Mouse (Mus musculus) kidney, adult 11 months (tissue): ENCODE results near the gene Ush2a.

Experiments used
- DNase-seq: peaks from one replicate; pipeline ENCODE4 v3.0.0; 2022

The Ush2a gene

DNA sequence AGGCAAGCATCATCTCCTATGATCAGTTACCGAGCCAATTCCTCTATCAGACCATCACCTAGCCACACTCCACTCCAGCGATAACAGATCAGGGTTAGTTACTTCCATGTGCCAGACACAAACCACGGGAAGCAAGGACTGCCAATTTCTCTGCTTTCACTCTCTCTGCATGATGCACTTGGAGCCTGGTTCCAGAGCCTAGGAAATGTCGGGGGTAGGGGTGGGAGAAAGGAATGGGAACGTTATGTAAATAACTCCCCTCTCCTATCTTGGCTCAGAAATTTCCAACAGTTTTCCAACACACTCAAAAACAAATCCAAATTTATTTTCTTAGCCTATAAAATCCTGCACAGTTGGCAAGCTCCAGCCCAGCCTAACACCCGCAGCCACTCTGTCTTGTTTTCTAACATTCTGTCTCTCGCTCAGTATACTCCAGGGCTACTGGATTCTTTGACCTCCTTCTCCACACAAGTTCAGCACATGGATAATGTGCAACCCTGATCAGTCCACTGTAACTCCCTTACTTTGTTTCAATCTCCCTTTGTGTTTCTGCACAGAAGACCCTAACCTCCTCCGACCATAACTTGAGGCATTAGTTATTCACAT, 515.8 kb downstream of the Ush2a start:
- DNase-seq: no peak

DNA sequence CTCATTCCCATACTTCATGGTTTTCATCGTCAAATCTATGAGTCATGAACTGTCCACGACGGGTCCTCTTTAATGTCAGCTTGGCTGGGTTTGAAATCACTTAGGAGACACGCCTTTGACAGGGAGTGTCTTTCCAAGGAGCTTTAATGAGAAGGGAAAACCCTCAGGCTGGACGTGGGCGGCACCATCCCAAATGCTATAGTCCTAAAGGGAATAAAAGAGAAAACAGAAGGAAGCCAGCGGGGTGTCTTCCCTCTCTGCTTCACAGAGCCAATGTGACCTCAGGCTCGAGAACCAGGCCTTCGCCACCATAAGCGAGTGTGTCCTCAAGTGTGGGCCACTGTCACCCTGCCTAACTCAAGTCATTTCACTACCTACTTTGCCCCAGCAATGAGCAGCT, 523.2 kb downstream of the Ush2a start:
- DNase-seq: no peak

DNA sequence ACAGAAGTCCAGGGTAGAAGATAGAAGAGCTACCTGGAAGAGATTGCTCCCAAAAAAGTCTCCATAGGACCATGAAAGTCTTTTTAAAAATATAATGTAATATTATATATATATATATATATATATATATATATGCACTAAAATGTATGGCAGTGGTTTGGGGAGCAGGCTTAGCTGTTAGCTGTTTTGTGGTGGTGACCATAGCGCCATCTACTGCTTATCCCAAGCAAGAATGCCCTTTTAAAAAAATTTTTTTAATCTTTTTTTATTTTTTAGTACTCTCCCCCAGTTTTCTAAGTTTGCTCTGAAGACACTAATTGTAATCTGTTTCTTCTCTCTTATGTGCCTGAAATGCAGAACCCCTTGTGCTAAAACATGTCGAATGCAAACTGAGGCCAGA, 543.2 kb downstream of the Ush2a start:
- no peak for DNase-seq

DNA sequence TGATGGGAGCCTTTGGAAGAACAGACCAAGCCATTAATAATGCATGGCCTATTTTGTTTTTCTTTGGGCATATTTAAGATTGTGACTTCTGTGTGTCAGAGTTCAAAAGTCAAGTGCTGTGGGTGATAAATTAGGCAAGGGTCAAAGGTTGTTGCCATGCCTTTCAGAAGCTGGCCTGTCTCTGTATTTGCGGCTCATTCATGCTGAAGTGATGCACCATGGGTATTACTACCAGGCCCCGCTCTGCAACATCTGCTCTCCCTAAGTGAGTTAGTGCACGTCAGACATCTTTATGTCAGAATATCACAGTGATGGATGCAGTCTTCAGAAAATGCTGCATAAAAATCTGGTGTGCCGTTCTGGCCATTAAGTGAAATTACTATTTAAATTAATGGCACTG, 544.0 kb downstream of the Ush2a start:
- no peak for DNase-seq

DNA sequence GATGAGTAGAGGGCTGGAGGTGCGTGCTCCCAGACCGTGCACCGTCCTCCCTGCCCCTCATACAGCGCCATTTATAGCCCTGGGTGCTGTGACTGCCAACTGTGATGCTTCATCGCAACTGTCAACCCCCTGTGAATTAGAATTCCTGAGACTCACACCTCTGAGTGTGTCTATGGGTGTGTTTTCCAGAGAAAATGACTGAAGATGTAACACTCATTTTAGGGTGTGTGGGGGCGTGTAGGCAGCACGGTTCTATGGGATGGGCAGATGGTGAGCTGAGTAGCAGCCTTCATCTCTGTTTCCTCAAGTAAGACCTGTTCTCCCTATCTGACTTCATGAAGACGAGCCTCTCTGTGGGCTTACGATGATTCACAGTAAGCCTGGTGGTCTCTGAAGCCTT, 548.8 kb downstream of the Ush2a start:
- DNase-seq: no peak

DNA sequence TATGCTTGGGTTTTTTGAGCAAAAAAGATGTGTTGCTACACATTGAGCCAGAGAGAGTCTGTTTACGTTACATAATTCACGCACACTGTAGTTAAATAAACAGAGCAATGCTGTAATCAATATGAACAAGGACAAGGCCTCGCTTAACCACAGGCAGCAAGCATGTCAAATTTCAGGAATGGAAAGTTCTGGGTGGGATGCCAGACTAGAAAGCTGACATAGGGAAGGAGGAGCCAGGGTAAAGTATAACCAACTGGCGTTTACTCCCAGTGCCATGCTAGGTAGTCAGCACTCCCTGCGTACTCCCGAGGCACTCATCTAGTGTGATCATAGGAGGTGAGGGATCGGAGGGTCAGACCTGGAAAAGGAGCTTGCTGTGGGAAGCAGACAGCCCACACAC, 553.2 kb downstream of the Ush2a start:
- DNase-seq: no peak

DNA sequence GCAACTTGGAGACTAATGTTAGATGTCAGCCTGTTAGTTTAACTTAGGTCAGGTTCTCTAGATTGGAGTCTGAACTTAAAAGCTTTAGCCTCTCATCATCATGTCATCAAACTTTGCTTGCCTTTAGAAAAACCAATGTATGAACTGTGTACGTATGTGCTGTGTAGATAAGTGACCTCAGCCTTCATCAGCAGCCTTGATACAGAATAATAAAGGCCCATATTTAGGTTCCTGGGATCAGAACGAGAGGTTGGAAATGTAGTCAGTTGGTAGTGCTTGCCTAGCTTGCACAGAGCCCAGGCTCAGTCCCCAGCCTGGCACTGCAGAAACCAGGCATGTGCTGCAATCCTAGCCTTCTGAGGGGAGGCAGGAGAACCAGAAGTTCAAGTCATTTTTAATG, 562.4 kb downstream of the Ush2a start:
- DNase-seq: no peak

DNA sequence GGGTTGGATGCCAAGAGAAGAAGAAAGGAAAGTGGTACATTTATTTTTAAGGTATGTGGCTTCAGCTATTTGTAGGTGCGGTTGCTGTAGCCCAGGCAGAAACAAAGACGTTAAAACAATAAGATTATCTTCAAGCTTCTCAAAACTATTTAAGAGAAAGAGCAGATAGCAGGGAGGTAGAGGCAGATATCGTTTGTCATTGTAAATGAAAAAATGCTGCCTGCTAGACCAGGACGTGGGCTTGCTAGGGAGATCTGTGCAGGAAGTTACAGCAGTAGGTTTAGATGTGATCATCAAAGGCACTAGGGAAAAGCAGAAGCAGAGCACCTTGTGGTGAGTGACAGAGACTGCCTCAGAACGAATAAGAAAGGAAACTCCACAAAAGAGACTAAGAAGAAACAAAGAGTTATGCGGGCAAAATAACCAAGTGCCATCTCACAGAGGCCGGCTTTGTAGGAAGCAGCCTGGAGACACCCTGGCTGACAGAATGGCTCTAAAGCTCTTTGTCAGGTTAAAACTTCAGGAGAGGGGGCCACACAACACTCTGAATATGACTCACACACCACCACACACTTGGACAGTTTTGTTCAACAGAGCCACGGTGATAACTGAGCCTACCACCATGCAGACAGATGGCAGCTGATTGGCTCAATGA, 563.2 kb downstream of the Ush2a start:
- no peak for DNase-seq

DNA sequence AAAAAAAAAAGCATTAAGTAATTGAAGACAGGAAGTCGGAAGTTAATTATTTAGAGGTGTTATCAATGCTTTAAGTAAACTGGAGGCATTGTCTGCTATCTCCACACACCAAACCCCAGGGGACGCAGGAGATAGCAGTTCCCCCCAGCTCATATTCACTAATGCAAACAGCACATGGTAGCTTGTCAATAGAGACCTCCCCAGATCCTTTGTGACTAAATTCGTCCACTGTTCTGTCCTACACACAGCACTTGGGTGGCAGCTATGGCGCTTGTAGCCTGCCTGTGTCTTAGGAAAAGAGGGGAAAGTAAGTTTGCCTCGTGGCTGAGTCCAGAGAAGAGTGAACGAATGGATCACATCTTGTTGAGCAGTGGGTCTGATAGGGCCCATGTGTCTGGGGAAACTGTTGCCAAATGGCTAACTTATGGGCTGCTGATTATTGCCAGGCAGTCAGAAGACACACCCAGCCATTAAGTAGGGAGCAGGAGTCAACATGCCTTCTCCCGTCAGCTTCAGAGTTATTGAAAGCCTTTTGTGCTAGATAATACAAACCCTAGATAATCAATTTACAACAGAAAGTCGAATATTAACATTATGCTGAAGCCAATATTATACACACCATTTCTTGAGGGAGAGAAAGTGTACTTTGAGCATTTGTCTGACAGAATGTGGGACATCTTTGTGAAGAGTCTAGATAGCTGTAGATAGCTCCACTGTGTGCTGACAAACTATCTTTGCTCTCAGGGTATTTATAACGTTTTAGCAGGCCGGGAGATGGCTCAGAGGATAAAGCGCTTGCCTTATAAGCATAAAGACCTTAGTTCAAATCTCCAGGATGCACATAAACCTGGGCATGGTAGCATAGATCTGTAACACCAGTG, 568.9 kb downstream of the Ush2a start:
- no peak for DNase-seq

DNA sequence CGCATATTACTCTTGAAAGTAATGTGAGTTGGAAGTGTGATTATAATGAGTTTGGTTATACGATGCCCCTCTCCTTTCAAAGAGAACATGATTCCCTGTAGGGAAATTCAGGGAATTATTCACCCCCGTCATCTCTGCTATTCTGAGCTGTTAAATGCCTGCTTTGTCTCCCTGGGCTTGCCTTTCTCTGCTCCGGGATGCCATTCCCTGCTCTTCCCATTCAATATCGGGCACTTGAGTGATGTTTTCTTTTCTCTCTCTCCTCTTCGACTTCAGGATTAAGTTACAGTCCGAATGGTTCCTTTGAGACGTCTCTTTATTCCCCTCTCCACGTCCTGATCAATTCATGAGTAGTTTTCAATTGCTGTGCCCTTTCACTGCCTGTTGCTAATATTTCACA, 572.1 kb downstream of the Ush2a start:
- no peak for DNase-seq

DNA sequence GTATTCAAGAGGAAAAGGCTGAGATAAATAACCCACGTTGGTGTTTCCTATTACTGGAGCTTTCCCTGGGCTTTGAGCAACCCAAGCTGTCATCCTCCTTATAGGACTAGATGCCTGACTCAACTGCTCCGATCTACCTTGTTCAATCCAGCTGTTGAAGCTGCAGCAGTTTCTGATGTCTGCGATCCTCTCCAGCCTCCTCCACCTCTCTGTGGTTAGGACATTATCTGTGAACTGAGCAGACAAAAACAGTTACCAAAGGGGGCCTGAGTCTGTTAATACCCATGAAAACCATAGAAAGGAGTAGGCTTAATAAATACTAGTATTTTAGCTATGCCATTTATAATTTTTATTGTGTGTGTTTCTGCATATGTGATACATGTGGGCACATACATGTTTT, 572.9 kb downstream of the Ush2a start:
- DNase-seq: no peak

DNA sequence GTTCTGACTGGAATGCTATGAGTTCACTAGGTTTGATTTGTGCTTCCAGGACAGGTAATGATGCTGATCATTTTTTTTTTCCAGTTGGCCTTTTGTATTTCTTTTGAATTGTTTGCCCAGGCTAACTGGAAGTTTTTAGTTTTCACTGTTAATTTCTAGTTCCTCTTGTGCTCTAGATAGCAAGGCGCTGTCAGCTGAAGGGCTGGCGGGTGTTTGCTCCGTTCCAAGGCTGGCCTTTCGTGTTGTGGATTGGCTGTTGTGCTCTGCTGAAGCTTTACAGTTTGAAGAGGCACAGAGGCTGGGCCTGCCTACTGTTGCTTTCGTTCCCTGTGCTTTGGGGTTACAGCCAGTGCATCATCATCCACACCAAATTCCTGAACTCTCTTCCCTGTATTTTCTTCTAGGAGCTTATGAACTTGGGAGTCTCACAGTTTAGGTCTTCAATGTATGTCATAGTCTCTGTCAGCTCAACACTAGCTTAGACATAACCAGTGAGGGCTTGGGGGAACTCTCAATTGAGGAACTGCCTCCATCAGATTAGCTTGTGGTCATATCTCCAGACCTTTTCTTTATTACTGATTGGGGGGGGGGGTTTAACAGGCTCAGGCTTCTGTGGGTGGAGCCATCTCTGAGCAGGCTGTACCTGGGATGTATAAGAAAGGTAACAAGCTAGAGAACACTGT, 575.9 kb downstream of the Ush2a start:
- DNase-seq: no peak

DNA sequence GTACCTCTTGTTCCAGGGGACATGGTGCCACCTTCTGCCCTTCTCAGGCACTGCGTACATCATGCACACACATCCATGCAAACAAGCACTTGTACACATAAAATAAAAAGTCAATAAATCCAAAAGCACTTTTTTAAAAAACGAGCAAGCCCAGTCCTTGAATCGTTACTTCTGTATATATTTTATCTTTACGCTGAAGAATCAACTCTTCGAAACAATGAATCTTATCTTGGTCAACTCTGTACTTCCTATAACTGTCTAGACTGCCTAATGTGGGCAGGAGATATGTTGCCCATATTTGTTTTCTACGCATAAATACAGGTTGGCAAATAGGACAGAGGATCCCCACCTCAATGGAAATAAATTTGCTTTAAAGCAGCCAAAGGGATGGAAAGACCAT, 585.4 kb downstream of the Ush2a start:
- no peak for DNase-seq

DNA sequence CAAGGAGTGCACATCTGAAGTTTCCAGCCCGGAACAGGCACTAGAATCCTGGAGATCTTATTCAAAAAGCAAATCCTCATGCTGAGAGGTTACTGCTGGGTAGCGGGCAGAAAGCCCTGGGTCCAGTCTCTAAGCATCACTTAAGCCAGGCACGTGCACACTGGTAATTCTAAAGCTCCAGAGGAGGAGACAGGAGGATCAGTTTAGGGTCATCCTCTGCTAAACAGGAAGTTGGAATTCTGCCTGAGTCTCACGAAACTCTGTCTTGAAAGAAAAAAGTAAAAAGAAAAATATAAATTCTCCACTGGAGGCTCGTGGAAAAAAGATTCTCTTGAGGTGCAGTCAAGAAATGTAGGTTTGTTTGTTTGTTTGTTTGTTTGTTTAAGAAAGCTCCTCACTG, 591.0 kb downstream of the Ush2a start:
- no peak for DNase-seq

DNA sequence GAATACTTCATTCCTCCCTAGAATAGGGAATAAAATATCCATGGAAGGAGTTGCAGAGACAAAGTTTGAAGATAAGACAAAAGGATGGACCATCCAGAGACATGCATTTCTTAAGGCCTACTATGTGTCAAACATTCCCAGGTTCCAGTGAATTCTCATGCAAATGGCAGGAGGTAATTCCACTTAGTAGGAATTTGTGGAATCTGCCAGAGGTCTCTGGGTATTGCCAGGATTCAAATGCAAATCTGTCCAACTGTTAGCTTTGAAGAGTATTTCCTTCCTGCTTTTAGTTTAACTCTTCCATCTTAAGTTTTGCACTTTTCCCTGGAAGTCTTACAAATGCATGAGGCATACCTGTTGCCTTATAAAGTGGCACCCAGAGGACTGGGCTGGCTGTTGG, 592.4 kb downstream of the Ush2a start:
- no peak for DNase-seq

DNA sequence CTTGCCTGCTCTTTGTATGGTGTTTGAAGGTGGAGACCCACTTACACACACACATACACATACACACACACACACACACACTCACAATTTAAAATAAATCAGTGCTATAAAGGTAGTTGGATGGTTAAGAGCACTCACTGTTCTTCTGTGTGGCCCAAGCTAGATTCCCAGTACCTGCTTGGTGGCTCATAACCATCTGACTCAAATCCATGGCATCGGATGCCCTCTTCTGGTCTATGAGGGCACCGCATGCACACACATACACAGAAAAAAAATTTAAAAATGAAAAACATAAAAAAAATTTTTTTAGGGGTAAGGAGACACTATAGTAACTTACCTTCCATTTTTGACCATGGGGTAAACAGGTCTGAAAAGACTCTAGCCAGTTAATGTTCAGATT, 593.2 kb downstream of the Ush2a start:
- DNase-seq: no peak

DNA sequence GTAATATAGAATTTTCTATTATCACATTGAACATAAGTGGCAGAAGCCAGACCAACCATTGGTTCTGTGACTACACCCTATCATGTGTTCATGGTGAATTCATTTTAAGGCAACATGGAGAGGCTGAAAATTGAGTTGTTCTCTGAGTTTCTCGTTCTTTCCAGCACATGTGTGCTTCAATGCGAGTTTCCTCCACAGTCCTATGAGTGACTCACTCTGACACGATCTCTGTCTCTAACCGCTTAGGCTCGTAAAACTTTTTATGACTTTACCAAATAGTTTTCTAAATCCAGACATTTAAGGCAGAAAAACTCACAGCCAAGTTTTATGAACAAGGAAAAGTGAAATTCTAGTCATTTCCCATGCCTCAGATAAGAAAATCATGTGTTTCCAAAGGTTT, 597.9 kb downstream of the Ush2a start:
- no peak for DNase-seq

DNA sequence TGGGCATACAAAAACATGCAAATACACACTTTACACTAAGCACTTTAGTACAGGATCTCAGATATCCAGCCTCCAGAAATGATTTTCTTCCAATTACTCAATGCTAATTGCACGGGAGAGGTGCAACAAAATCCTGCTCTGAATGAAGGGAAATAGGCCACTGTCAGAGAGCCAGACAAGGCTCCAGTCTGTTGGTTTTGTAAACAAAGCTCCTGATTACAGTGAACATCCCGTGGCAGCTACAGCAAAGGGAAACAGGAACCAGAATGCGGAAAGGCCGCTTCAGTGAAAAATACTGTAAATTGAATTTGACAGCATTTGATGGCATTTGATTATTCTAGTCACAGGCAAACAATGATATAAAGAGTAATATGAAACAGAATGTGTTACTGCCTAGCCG, 604.1 kb downstream of the Ush2a start:
- DNase-seq: no peak

DNA sequence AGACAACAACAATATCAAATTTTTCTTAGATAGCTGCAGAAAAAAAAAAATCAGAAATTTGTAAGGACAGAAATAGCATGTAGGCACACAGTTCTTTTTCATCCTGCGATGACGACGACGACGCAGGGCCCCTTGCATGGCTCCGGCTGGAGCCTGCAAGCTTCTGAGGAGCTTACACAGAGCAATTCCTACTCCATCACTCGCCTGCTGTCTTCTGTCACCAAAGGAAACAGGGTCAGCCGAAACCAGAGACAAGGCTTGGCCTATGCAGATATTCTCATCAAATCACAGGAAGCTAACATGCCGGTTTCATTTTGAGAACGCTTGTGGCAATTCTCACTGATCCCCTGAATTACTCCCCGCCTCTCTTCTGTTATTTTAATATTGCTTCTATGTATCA, 604.7 kb downstream of the Ush2a start:
- no peak for DNase-seq

DNA sequence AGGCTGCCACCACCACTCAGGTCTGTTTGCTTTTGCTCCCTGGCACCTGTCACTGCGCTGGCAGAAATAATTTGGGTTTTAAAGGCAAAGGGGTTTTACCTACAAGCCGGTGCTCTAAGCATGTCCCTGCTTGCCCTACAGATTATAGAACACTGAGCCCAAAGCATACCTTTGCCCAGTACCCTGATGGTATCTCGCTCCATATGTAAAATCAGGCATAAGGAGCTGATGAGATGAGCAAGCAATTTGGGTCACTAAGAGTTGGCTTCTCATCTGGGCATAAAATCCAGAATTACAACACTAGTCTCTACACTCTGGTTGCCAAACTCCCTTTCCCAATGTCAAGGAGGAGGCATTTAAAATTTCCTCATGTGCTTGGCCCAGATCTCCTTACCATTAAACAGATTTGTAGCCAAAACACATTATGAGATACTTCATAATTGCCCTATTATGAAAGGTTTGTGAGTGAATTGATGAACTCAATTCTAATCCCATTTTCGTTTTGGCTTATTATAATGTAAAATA, 616.8 kb downstream of the Ush2a start:
- DNase-seq: no peak

DNA sequence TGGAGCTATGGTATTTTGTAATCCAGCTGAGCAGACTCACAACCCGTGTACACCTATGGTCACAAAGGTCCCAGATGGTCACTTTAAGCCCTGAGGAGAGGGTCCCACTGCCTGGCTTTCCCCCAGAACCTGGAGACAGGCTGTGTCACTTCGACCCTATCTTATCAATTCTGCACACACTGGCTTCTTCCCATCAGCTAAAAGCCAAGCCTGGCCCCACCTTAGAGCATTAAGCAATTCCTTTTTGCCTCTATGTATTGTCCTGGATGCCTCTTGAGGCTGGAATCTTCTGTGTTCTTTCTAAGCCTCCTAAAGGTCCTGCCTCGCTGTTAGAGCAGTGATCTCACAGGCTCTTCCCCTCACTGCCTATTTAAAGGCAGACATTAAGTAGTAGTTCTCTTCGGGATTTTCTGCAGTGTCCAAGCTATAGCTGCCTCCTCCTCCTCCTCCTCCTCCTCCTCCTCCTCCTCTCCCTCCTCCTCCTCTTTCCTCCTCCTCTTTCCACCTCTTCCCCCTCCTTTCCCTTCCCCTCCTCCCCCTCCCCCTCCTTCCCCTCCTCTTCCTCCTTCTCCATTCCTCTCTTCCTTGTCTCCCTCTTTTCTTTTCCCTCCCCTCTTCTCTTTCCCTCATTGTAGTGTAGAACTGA, 635.2 kb downstream of the Ush2a start:
- no peak for DNase-seq

DNA sequence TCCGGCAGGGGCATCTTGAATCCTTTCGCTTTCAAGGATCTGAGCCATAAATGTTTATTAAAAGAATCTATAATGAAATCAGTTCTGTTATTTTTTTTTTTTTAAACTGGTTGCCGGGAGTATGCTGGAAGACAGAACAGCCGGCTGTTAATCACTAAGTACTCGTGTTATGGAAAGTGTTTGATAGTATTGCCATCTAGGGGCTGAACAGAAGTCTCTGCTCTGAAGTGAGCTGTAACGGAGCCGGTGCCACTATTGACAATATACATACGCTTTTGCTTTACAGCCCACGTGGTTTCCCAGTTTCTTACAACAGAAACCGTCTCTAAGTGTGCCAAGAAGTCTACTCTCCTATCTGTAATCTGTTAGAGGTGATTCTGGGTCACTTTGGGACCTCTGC, 642.3 kb downstream of the Ush2a start:
- no peak for DNase-seq

DNA sequence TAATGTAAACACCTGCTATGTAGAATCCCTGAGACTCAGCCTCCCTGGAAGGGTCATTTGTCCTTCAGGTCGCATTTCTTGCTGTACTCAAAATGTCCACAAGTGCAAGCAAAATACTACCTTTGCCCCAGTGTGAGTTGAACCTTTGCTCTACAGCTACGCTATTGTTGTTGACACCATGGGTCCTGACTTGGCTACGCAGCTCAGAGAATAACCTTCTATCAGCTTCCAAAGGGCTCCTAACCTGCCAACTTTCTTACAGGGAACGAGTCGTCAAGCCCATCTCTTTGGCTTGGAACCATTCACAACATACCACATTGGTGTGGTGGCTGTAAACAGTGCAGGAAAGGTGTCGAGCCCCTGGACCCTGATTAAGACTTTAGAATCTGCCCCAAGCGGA, 644.4 kb downstream of the Ush2a start:
- no peak for DNase-seq
